Mouse (Mus musculus): ENCODE measurements at regions not wholly inside any gene's neighbourhood (a gene's known extent, or its start where the extent isn't known, plus 50 kb on each side); places are given as distances from the start of the nearest gene placed in this dataset.

GRCm38 (mm10) chr5:64620726-64621125 lies 182.5 kb upstream of the Klf3 start:
- WGBS: 83% methylated on average over 5 of the region's 5 CpGs
- Histone ChIP-seq H3K9me3 (replicated peaks; ENCODE audit: control insufficient read depth, low read length) (no peaks in the 10 kb centered on the region), H3K4me3 (replicated peaks; ENCODE audit: low read length) (no peak overlapping the region), H3K9ac (ENCODE audit: low read length) (no peak overlapping the region), H3K4me2 (ENCODE audit: low read depth, low read length) (no peak overlapping the region), H3K27ac (ENCODE audit: low read length) (no peak overlapping the region), H3K27me3 (ENCODE audit: control insufficient read depth, insufficient read depth, low read length) (no peaks in the 10 kb centered on the region), H3K4me1 (ENCODE audit: control insufficient read depth, insufficient read depth, low read length) (0 out of 2 replicates have a peak, but pooled peaks cover 3% of the 10 kb centered on the region), H3K36me3 (ENCODE audit: control insufficient read depth, insufficient read depth, low read length) (no peaks in the 10 kb centered on the region)
- no peak for ATAC-seq (ENCODE audit: insufficient read depth, low FRiP score)

DNA sequence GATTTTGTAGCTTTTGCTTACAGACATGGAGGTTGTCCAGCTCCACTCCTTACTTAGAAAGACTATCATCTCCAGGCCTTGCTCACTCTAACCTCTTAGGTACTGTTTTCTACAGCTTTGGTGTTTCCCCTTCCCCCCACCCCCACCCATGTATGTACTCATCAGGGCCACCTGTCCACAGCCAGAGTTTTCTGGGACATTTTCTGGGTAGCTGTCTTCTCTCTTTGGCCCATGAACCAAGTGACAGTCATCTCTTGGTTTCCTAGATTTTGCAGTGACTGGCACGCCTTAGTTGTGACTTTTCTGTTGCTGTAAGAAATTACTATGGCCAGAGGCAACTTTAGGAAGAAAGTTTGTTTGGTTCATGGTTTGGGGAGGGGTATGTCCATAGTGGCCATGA lies 181.8 kb upstream of the Klf3 start:
- H3K4me1 ChIP-seq (ENCODE audit: control insufficient read depth, insufficient read depth, low read length): peaks cover 3% of the 10 kb centered on the region; the same call in 1 of the 2 replicates
- H3K9ac ChIP-seq (ENCODE audit: low read length): no peak overlapping the region
- ATAC-seq (ENCODE audit: insufficient read depth, low FRiP score): no peak
- WGBS: 95% methylated on average over 1 of the region's 1 CpGs
- H3K27ac ChIP-seq (ENCODE audit: low read length): no peak overlapping the region
- H3K9me3 ChIP-seq (replicated peaks; ENCODE audit: control insufficient read depth, low read length): no peaks in the 10 kb centered on the region
- no peak overlapping the region for H3K4me2 ChIP-seq (ENCODE audit: low read depth, low read length)
- no peaks in the 10 kb centered on the region for H3K36me3 ChIP-seq (ENCODE audit: control insufficient read depth, insufficient read depth, low read length)
- H3K4me3 ChIP-seq (replicated peaks; ENCODE audit: low read length): no peak overlapping the region
- no peaks in the 10 kb centered on the region for H3K27me3 ChIP-seq (ENCODE audit: control insufficient read depth, insufficient read depth, low read length)

- Histone ChIP-seq H3K9me3 (replicated peaks; ENCODE audit: control insufficient read depth, low read length) (no peaks in the 10 kb centered on the region), H3K27ac (ENCODE audit: low read length) (peak overlapping the region; percentile 78), H3K4me3 (replicated peaks; ENCODE audit: low read length) (no peak overlapping the region), H3K27me3 (ENCODE audit: control insufficient read depth, insufficient read depth, low read length) (no peaks in the 10 kb centered on the region), H3K4me2 (ENCODE audit: low read depth, low read length) (peak overlapping the region; percentile 9; the same call in 1 of the 2 replicates), H3K9ac (ENCODE audit: low read length) (no peak overlapping the region), H3K36me3 (ENCODE audit: control insufficient read depth, insufficient read depth, low read length) (no peaks in the 10 kb centered on the region), H3K4me1 (ENCODE audit: control insufficient read depth, insufficient read depth, low read length) (peaks cover 7% of the 10 kb centered on the region)
- ATAC-seq (ENCODE audit: insufficient read depth, low FRiP score): peak; percentile 87
- WGBS: 53% methylated on average over 3 of the region's 3 CpGs
Observed at GRCm38 (mm10) chr5:64623653-64624052, 179.5 kb upstream of the Klf3 start.

DNA sequence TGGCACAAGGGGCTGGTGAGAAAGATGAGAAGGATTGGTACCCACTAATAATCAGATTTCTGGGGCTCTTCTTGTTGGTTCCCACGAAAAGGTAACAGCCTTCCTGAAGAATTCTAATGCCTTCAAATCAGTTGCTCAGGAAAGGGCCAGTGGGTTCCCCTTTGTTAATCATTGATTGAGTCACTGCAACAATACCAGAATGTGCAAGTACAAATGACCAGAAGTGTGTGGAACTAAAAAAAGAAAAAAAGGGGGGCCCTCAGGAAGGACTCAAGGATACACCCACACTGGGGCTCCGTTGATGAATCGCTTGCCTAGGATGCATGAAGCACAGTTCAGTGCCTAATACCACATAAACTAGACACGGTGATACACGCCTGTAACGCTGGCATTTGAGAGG lies 179.0 kb upstream of the Klf3 start:
- Histone ChIP-seq H3K27me3 (ENCODE audit: control insufficient read depth, insufficient read depth, low read length) (no peaks in the 10 kb centered on the region), H3K4me3 (replicated peaks; ENCODE audit: low read length) (no peak overlapping the region), H3K4me2 (ENCODE audit: low read depth, low read length) (peak overlapping the region; percentile 9; the same call in 1 of the 2 replicates), H3K9ac (ENCODE audit: low read length) (no peak overlapping the region), H3K36me3 (ENCODE audit: control insufficient read depth, insufficient read depth, low read length) (no peaks in the 10 kb centered on the region), H3K4me1 (ENCODE audit: control insufficient read depth, insufficient read depth, low read length) (peaks cover 7% of the 10 kb centered on the region), H3K9me3 (replicated peaks; ENCODE audit: control insufficient read depth, low read length) (no peaks in the 10 kb centered on the region), H3K27ac (ENCODE audit: low read length) (peak overlapping the region; percentile 78)
- 64% methylated on average over 6 of the region's 6 CpGs for WGBS
- ATAC-seq (ENCODE audit: insufficient read depth, low FRiP score): peak; percentile 26

DNA sequence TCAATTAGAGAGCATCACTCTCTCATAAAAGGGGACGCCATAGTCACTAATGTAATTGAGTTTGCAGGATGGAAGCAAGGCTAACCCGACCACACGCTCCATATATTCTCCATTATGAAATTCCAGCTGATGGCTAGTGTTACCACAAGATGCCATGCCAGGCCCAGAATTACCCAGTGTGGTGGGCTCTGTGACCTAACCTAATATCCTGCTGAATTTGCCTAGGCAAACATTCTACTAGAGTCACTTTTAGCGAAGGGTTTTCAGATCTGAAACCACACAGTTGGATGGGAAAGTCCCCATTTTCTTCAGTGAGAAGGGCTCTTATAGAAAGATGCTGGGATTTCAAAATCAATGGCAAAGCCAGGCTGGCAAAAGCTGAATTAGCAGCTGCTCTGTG lies 177.8 kb upstream of the Klf3 start:
- H3K27ac ChIP-seq (ENCODE audit: low read length): peak overlapping the region; percentile 92
- H3K27me3 ChIP-seq (ENCODE audit: control insufficient read depth, insufficient read depth, low read length): no peaks in the 10 kb centered on the region
- WGBS: 70% methylated on average over 4 of the region's 4 CpGs
- peaks cover 7% of the 10 kb centered on the region for H3K4me1 ChIP-seq (ENCODE audit: control insufficient read depth, insufficient read depth, low read length)
- no peaks in the 10 kb centered on the region for H3K9me3 ChIP-seq (replicated peaks; ENCODE audit: control insufficient read depth, low read length)
- H3K4me3 ChIP-seq (replicated peaks; ENCODE audit: low read length): no peak overlapping the region
- H3K9ac ChIP-seq (ENCODE audit: low read length): no peak overlapping the region
- no peak overlapping the region for H3K4me2 ChIP-seq (ENCODE audit: low read depth, low read length)
- H3K36me3 ChIP-seq (ENCODE audit: control insufficient read depth, insufficient read depth, low read length): no peaks in the 10 kb centered on the region
- ATAC-seq (ENCODE audit: insufficient read depth, low FRiP score): no peak

GRCm38 (mm10) chr5:64625841-64626298 lies 177.3 kb upstream of the Klf3 start:
- H3K4me2 ChIP-seq (ENCODE audit: low read depth, low read length): peak overlapping the region; percentile 40
- WGBS: 26% methylated on average over 6 of the region's 6 CpGs
- H3K4me3 ChIP-seq (replicated peaks; ENCODE audit: low read length): no peak overlapping the region
- H3K27me3 ChIP-seq (ENCODE audit: control insufficient read depth, insufficient read depth, low read length): no peaks in the 10 kb centered on the region
- H3K27ac ChIP-seq (ENCODE audit: low read length): peak overlapping the region; percentile 92
- no peaks in the 10 kb centered on the region for H3K9me3 ChIP-seq (replicated peaks; ENCODE audit: control insufficient read depth, low read length)
- no peaks in the 10 kb centered on the region for H3K36me3 ChIP-seq (ENCODE audit: control insufficient read depth, insufficient read depth, low read length)
- peak overlapping the region; percentile 54; the same call in 1 of the 2 replicates for H3K9ac ChIP-seq (ENCODE audit: low read length)
- ATAC-seq (ENCODE audit: insufficient read depth, low FRiP score): peak; percentile 44; the same call in 1 of the 2 replicates
- peaks cover 10% of the 10 kb centered on the region for H3K4me1 ChIP-seq (ENCODE audit: control insufficient read depth, insufficient read depth, low read length)

- WGBS: 33% methylated on average over 9 of the region's 9 CpGs
Observed at GRCm38 (mm10) chr5:64626351-64626750, 176.8 kb upstream of the Klf3 start.

GRCm38 (mm10) chr5:64630582-64630981 lies 172.6 kb upstream of the Klf3 start:
- 82% methylated on average over 2 of the region's 2 CpGs for WGBS
- Histone ChIP-seq H3K4me2 (ENCODE audit: low read depth, low read length) (no peak overlapping the region), H3K9me3 (replicated peaks; ENCODE audit: control insufficient read depth, low read length) (no peaks in the 10 kb centered on the region), H3K4me3 (replicated peaks; ENCODE audit: low read length) (no peak overlapping the region), H3K4me1 (ENCODE audit: control insufficient read depth, insufficient read depth, low read length) (peaks cover 8% of the 10 kb centered on the region), H3K36me3 (ENCODE audit: control insufficient read depth, insufficient read depth, low read length) (no peaks in the 10 kb centered on the region), H3K27me3 (ENCODE audit: control insufficient read depth, insufficient read depth, low read length) (no peaks in the 10 kb centered on the region), H3K27ac (ENCODE audit: low read length) (peak overlapping the region; percentile 29), H3K9ac (ENCODE audit: low read length) (no peak overlapping the region)
- peak; percentile 54; the same call in 1 of the 2 replicates for ATAC-seq (ENCODE audit: insufficient read depth, low FRiP score)

More at GRCm38 (mm10) chr5:64626351-64626750, 176.8 kb upstream of the Klf3 start:
- peak; percentile 84 for ATAC-seq (ENCODE audit: insufficient read depth, low FRiP score)
- peaks cover 11% of the 10 kb centered on the region for H3K4me1 ChIP-seq (ENCODE audit: control insufficient read depth, insufficient read depth, low read length)
- no peaks in the 10 kb centered on the region for H3K27me3 ChIP-seq (ENCODE audit: control insufficient read depth, insufficient read depth, low read length)
- H3K36me3 ChIP-seq (ENCODE audit: control insufficient read depth, insufficient read depth, low read length): no peaks in the 10 kb centered on the region
- H3K9me3 ChIP-seq (replicated peaks; ENCODE audit: control insufficient read depth, low read length): no peaks in the 10 kb centered on the region
- peak overlapping the region; percentile 92 for H3K27ac ChIP-seq (ENCODE audit: low read length)
- peak overlapping the region; percentile 40 for H3K4me2 ChIP-seq (ENCODE audit: low read depth, low read length)
- H3K4me3 ChIP-seq (replicated peaks; ENCODE audit: low read length): no peak overlapping the region
- peak overlapping the region; percentile 54; the same call in 1 of the 2 replicates for H3K9ac ChIP-seq (ENCODE audit: low read length)

DNA sequence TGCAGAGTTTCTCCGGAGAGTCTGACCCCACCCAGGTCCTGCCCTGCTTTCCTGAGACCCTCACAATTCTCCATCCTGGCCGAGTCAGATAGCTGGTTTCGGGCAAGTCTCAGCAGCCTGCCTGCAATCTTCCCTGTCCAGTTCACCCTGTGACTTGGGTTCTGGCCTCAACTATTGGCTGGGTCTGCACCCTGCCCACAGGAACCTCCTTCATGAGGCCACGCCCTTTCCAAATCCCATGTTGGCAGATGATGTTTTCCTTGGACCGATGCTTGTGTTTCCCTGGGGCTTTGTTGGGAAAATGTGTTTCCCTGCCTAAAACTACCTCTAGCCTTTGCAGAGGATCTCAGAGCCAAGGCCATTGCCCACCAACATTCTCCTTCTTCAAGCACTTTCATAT lies 171.0 kb upstream of the Klf3 start:
- H3K9me3 ChIP-seq (replicated peaks; ENCODE audit: control insufficient read depth, low read length): no peaks in the 10 kb centered on the region
- WGBS: 80% methylated on average over 5 of the region's 5 CpGs
- H3K36me3 ChIP-seq (ENCODE audit: control insufficient read depth, insufficient read depth, low read length): no peaks in the 10 kb centered on the region
- no peak for ATAC-seq (ENCODE audit: insufficient read depth, low FRiP score)
- no peak overlapping the region for H3K27ac ChIP-seq (ENCODE audit: low read length)
- H3K4me1 ChIP-seq (ENCODE audit: control insufficient read depth, insufficient read depth, low read length): peaks cover 4% of the 10 kb centered on the region; the same call in 1 of the 2 replicates
- no peaks in the 10 kb centered on the region for H3K27me3 ChIP-seq (ENCODE audit: control insufficient read depth, insufficient read depth, low read length)
- H3K4me2 ChIP-seq (ENCODE audit: low read depth, low read length): no peak overlapping the region
- H3K4me3 ChIP-seq (replicated peaks; ENCODE audit: low read length): no peak overlapping the region
- H3K9ac ChIP-seq (ENCODE audit: low read length): no peak overlapping the region
